In the genomic region with DNA sequence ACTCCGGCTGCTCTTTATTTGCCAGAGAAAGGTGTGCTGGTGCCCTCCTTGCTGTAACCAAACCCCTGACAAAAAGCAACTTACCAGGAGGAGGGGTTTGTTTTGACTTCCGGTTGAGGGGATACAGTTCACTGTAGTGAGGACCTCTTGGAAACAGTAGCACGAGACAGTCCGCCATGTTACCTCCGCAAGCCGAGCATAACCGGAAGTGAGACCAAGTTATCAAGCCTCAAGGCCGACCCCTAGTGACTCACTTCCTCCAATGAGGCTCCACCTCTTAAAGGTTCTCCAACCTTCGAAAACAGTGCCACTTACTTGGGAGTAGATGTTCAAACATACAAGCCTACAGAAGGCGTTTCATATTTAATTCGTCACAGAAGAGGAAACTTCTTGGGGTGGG, we compare ENCODE assay signal across 17 mouse cellular contexts.
"Had no signal": no experiment of that assay in that cellular context is flagged by ENCODE, and none has a peak within 500 bp of the region (broad histone marks: within the 10 kb centered on the region; RNA-seq: fewer than 3 reads in every experiment).

No protein-coding gene starts in this region.

- H3K9me3 ChIP-seq: neural tube, embryonic 12.5 days; neural tube, embryonic 13.5 days; neural tube, embryonic 15.5 days; stomach, embryonic 15.5 days had no signal

- H3K9ac ChIP-seq: neural tube, embryonic 12.5 days; neural tube, embryonic 13.5 days; neural tube, embryonic 15.5 days; stomach, embryonic 15.5 days had no signal

- H3K4me3 ChIP-seq: neural tube, embryonic 12.5 days; neural tube, embryonic 13.5 days; neural tube, embryonic 15.5 days; stomach, embryonic 15.5 days had no signal

- DNase-seq: retina, postnatal 1 day; right cerebral cortex, adult 18-20 months; right cerebral cortex, postnatal 14 days; right cerebral cortex, postnatal 25 days; right cerebral cortex, postnatal 4 days; spleen, adult 18-20 months; thymus, adult 18-20 months; thymus, adult 2 months; thymus, postnatal 14 days; thymus, postnatal 25 days; thymus, postnatal 36 days; thymus, postnatal 4 days had no signal

- H3K4me2 ChIP-seq: neural tube, embryonic 12.5 days; neural tube, embryonic 13.5 days; neural tube, embryonic 15.5 days; stomach, embryonic 15.5 days had no signal

- H3K36me3 ChIP-seq: neural tube, embryonic 12.5 days; neural tube, embryonic 13.5 days; neural tube, embryonic 15.5 days; stomach, embryonic 15.5 days had no signal

- H3K27me3 ChIP-seq: neural tube, embryonic 12.5 days; neural tube, embryonic 13.5 days; neural tube, embryonic 15.5 days; stomach, embryonic 15.5 days had no signal

- H3K27ac ChIP-seq: neural tube, embryonic 12.5 days; neural tube, embryonic 15.5 days; stomach, embryonic 15.5 days; stomach, postnatal 0 days had no signal

- H3K4me1 ChIP-seq: neural tube, embryonic 12.5 days; neural tube, embryonic 15.5 days; stomach, embryonic 15.5 days had no signal
